Mouse (Mus musculus) midbrain, embryonic 10.5 days (tissue): ENCODE measurements around the gene Fmo6. TPM values are rescaled to one million over a fixed set of nuclear protein-coding genes. Genes with fewer than 3 reads are reported as not detected.

Experiments
- DNase-seq: peaks from one replicate; pipeline ENCODE4 v3.0.0-alpha.2; 2017; ENCODE audit warnings: low spot score
- H3K27ac ChIP-seq: fragments of 300-500 bp; sonication (generic); replicated peaks from 2 replicates; pipeline ENCODE4 v1.5.1; 2016; ENCODE audit warnings: mild to moderate bottlenecking
- H3K27me3 ChIP-seq: fragments of 300-500 bp; sonication (generic); 2 replicates; pipeline ENCODE4 v1.6.1; 2016; ENCODE audit warnings: low read depth, mild to moderate bottlenecking; ENCODE audit not compliant: poor library complexity, severe bottlenecking
- H3K36me3 ChIP-seq: fragments of 300-500 bp; sonication (generic); 2 replicates; pipeline ENCODE4 v1.6.1; 2016; ENCODE audit warnings: mild to moderate bottlenecking, moderate library complexity
- H3K4me1 ChIP-seq: fragments of 300-500 bp; sonication (generic); 2 replicates; pipeline ENCODE4 v1.6.1; 2016
- H3K4me3 ChIP-seq: fragments of 300-500 bp; sonication (generic); 2 replicates; pipeline ENCODE4 v1.5.1; 2016; ENCODE audit warnings: mild to moderate bottlenecking, moderate library complexity
- H3K9me3 ChIP-seq: fragments of 300-500 bp; sonication (generic); replicated peaks from 2 replicates; pipeline ENCODE4 v1.6.1; 2016; ENCODE audit warnings: mild to moderate bottlenecking
- WGBS: fragments of 180-500 bp; shearing (Covaris S2); methylation state at CpG from one replicate; pipeline ENCODE4 v1.1.7; 2016; 5-methylcytosine and 5-hydroxymethylcytosine counted together
- polyA plus RNA-seq: library from polyadenylated mRNA; unstranded; fragments of >200 nt; fragmentation: Nextera tagmentation; extraction: Ambion mirVana; gene quantifications from 2 replicates; pipeline ENCODE4 v1.2.1, GENCODE M21; 2016

Fmo6 gene
- not detected in 2 replicates for polyA plus RNA-seq

- Histone ChIP-seq H3K27me3 (no peaks in the 10 kb centered on the region), H3K9me3 (no peaks in the 10 kb centered on the region), H3K4me3 (no peak within 1 kb of the TSS), H3K36me3 (no peaks in the 10 kb centered on the region), H3K27ac (no peak within 1 kb of the TSS), H3K4me1 (no peaks in the 10 kb centered on the region)
- 85% methylated on average over 6 of the region's 6 CpGs for WGBS
- no peak for DNase-seq
Measured at GRCm38 (mm10) chr1:162937415-162937814, at the start of gene Fmo6. Gene Fmo6 (minus strand): TSS chr1:162937515.

GRCm38 (mm10) chr1:162986777-162987176 is 49.5 kb upstream of the Fmo6 start:
- H3K27ac ChIP-seq: no peak overlapping the region
- H3K9me3 ChIP-seq: no peaks in the 10 kb centered on the region; the same call in 1 of the 2 replicates
- H3K4me3 ChIP-seq: no peak overlapping the region
- no peak for DNase-seq
- no peaks in the 10 kb centered on the region for H3K27me3 ChIP-seq
- 85% methylated on average over 1 of the region's 1 CpGs for WGBS
- no peaks in the 10 kb centered on the region for H3K36me3 ChIP-seq
- H3K4me1 ChIP-seq: no peaks in the 10 kb centered on the region

GRCm38 (mm10) chr1:162986121-162986748 is 48.9 kb upstream of the Fmo6 start:
- no peak overlapping the region for H3K27ac ChIP-seq
- H3K36me3 ChIP-seq: no peaks in the 10 kb centered on the region
- H3K4me3 ChIP-seq: no peak overlapping the region
- H3K27me3 ChIP-seq: no peaks in the 10 kb centered on the region
- WGBS: 94% methylated on average over 2 of the region's 2 CpGs
- no peaks in the 10 kb centered on the region for H3K4me1 ChIP-seq
- no peaks in the 10 kb centered on the region; the same call in 1 of the 2 replicates for H3K9me3 ChIP-seq
- no peak for DNase-seq

- H3K4me3 ChIP-seq: no peak within 1 kb of the TSS
- no peak within 1 kb of the TSS for H3K27ac ChIP-seq
- no peaks in the 10 kb centered on the region for H3K27me3 ChIP-seq
- DNase-seq: no peak
- no peaks in the 10 kb centered on the region for H3K9me3 ChIP-seq
- H3K36me3 ChIP-seq: no peaks in the 10 kb centered on the region
- no peaks in the 10 kb centered on the region for H3K4me1 ChIP-seq
- 83% methylated on average over 1 of the region's 1 CpGs for WGBS
Measured at GRCm38 (mm10) chr1:162984428-162984827, 47.1 kb upstream of the Fmo6 start, which contains the start of gene Fmo3. Gene Fmo3 (minus strand): TSS chr1:162984528.

GRCm38 (mm10) chr1:162963556-162963955 is 26.2 kb upstream of the Fmo6 start:
- Histone ChIP-seq H3K36me3 (no peaks in the 10 kb centered on the region), H3K4me3 (no peak overlapping the region), H3K27ac (no peak overlapping the region), H3K4me1 (no peaks in the 10 kb centered on the region), H3K27me3 (no peaks in the 10 kb centered on the region), H3K9me3 (no peaks in the 10 kb centered on the region)
- no peak for DNase-seq
- WGBS: 81% methylated on average over 2 of the region's 2 CpGs

GRCm38 (mm10) chr1:162957422-162957821 is 20.1 kb upstream of the Fmo6 start:
- no peaks in the 10 kb centered on the region for H3K36me3 ChIP-seq
- no peaks in the 10 kb centered on the region for H3K27me3 ChIP-seq
- H3K4me3 ChIP-seq: no peak overlapping the region
- DNase-seq: no peak
- WGBS: 93% methylated on average over 1 of the region's 1 CpGs
- H3K27ac ChIP-seq: no peak overlapping the region
- no peaks in the 10 kb centered on the region for H3K9me3 ChIP-seq
- H3K4me1 ChIP-seq: no peaks in the 10 kb centered on the region

- Histone ChIP-seq H3K27me3 (no peaks in the 10 kb centered on the region), H3K27ac (no peak overlapping the region), H3K4me3 (no peak overlapping the region), H3K36me3 (no peaks in the 10 kb centered on the region), H3K4me1 (no peaks in the 10 kb centered on the region), H3K9me3 (no peaks in the 10 kb centered on the region)
- DNase-seq: no peak
- 70% methylated on average over 2 of the region's 2 CpGs for WGBS
Measured at GRCm38 (mm10) chr1:162953079-162953478, 15.8 kb upstream of the Fmo6 start.

GRCm38 (mm10) chr1:162949763-162950162 is 12.4 kb upstream of the Fmo6 start:
- WGBS: 97% methylated on average over 1 of the region's 1 CpGs
- DNase-seq: no peak

GRCm38 (mm10) chr1:162947934-162948333 is 10.6 kb upstream of the Fmo6 start:
- no peaks in the 10 kb centered on the region for H3K9me3 ChIP-seq
- WGBS: 93% methylated on average over 6 of the region's 6 CpGs
- no peaks in the 10 kb centered on the region for H3K36me3 ChIP-seq
- no peak overlapping the region for H3K4me3 ChIP-seq
- no peaks in the 10 kb centered on the region for H3K27me3 ChIP-seq
- no peak for DNase-seq
- no peaks in the 10 kb centered on the region for H3K4me1 ChIP-seq
- no peak overlapping the region for H3K27ac ChIP-seq

More at GRCm38 (mm10) chr1:162949763-162950162, 12.4 kb upstream of the Fmo6 start:
- no peaks in the 10 kb centered on the region for H3K36me3 ChIP-seq
- H3K9me3 ChIP-seq: no peaks in the 10 kb centered on the region
- no peaks in the 10 kb centered on the region for H3K4me1 ChIP-seq
- no peaks in the 10 kb centered on the region for H3K27me3 ChIP-seq
- H3K27ac ChIP-seq: no peak overlapping the region
- H3K4me3 ChIP-seq: no peak overlapping the region

GRCm38 (mm10) chr1:162946837-162947558 is 9.7 kb upstream of the Fmo6 start:
- no peaks in the 10 kb centered on the region for H3K4me1 ChIP-seq
- 80% methylated on average over 4 of the region's 4 CpGs for WGBS
- no peak for DNase-seq
- no peak overlapping the region for H3K27ac ChIP-seq
- H3K27me3 ChIP-seq: no peaks in the 10 kb centered on the region
- H3K4me3 ChIP-seq: no peak overlapping the region
- H3K9me3 ChIP-seq: no peaks in the 10 kb centered on the region
- no peaks in the 10 kb centered on the region for H3K36me3 ChIP-seq

- Histone ChIP-seq H3K9me3 (no peaks in the 10 kb centered on the region), H3K27me3 (no peaks in the 10 kb centered on the region), H3K4me1 (no peaks in the 10 kb centered on the region), H3K27ac (no peak overlapping the region), H3K4me3 (no peak overlapping the region), H3K36me3 (no peaks in the 10 kb centered on the region)
- DNase-seq: no peak
- WGBS: 72% methylated on average over 6 of the region's 6 CpGs
Measured at GRCm38 (mm10) chr1:162943700-162944099, 6.4 kb upstream of the Fmo6 start.

GRCm38 (mm10) chr1:162938696-162939351 is 1.5 kb upstream of the Fmo6 start:
- no peak for DNase-seq
- H3K27ac ChIP-seq: no peak overlapping the region
- no peak overlapping the region for H3K4me3 ChIP-seq
- H3K36me3 ChIP-seq: no peaks in the 10 kb centered on the region
- H3K4me1 ChIP-seq: no peaks in the 10 kb centered on the region
- H3K9me3 ChIP-seq: no peaks in the 10 kb centered on the region
- 91% methylated on average over 4 of the region's 4 CpGs for WGBS
- H3K27me3 ChIP-seq: no peaks in the 10 kb centered on the region
